Mouse (Mus musculus) embryonic facial prominence, embryonic 15.5 days (tissue): Measurements from ENCODE around the gene Them7. TPM values are rescaled to one million over a fixed set of nuclear protein-coding genes. Genes with fewer than 3 reads are reported as not detected.

ENCODE experiments used
- ATAC-seq: fragments of 200-750 bp; cut with Nextera tagmentation; 2 replicates; pipeline ENCODE4 v1.8.0; 2017; ENCODE audit warnings: low read depth, moderate TSS enrichment; ENCODE audit not compliant: insufficient number of reproducible peaks, low FRiP score, low TSS enrichment
- H3K27ac ChIP-seq: fragments of 300-500 bp; sonication (generic); replicated peaks from 2 replicates; pipeline ENCODE4 v1.5.1; 2015; ENCODE audit warnings: mild to moderate bottlenecking, inconsistent platforms
- H3K27me3 ChIP-seq: fragments of 300-500 bp; sonication (generic); 2 replicates; pipeline ENCODE4 v1.6.1; 2015; ENCODE audit warnings: inconsistent platforms
- H3K36me3 ChIP-seq: fragments of 300-500 bp; sonication (generic); 2 replicates; pipeline ENCODE4 v1.6.1; 2015; ENCODE audit warnings: mild to moderate bottlenecking, inconsistent platforms
- H3K4me1 ChIP-seq: fragments of 300-500 bp; sonication (generic); 2 replicates; pipeline ENCODE4 v1.6.1; 2015; ENCODE audit warnings: inconsistent platforms
- H3K4me2 ChIP-seq: fragments of 300-500 bp; sonication (generic); replicated peaks from 2 replicates; pipeline ENCODE4 v1.6.1; 2015; ENCODE audit warnings: mild to moderate bottlenecking, inconsistent platforms
- H3K4me3 ChIP-seq: fragments of 300-500 bp; sonication (generic); replicated peaks from 2 replicates; pipeline ENCODE4 v1.5.1; 2015; ENCODE audit warnings: mild to moderate bottlenecking, inconsistent platforms
- H3K9ac ChIP-seq: fragments of 300-500 bp; sonication (generic); 2 replicates; pipeline ENCODE4 v1.6.1; 2015; ENCODE audit warnings: inconsistent platforms
- H3K9me3 ChIP-seq: fragments of 300-500 bp; sonication (generic); replicated peaks from 2 replicates; pipeline ENCODE4 v1.6.1; 2016; ENCODE audit warnings: inconsistent platforms
- WGBS: fragments of 180-500 bp; shearing (Covaris S2); methylation state at CpG from one replicate; pipeline ENCODE4 v1.1.7; 2015; 5-methylcytosine and 5-hydroxymethylcytosine counted together
- polyA plus RNA-seq: library from polyadenylated mRNA; unstranded; fragments of >200 nt; fragmentation: Nextera tagmentation; extraction: Ambion mirVana; gene quantifications from 2 replicates; pipeline ENCODE4 v1.2.1, GENCODE M21; 2015

Them7 gene
- polyA plus RNA-seq = 0.25 and 0.48 TPM in 2 replicates

DNA sequence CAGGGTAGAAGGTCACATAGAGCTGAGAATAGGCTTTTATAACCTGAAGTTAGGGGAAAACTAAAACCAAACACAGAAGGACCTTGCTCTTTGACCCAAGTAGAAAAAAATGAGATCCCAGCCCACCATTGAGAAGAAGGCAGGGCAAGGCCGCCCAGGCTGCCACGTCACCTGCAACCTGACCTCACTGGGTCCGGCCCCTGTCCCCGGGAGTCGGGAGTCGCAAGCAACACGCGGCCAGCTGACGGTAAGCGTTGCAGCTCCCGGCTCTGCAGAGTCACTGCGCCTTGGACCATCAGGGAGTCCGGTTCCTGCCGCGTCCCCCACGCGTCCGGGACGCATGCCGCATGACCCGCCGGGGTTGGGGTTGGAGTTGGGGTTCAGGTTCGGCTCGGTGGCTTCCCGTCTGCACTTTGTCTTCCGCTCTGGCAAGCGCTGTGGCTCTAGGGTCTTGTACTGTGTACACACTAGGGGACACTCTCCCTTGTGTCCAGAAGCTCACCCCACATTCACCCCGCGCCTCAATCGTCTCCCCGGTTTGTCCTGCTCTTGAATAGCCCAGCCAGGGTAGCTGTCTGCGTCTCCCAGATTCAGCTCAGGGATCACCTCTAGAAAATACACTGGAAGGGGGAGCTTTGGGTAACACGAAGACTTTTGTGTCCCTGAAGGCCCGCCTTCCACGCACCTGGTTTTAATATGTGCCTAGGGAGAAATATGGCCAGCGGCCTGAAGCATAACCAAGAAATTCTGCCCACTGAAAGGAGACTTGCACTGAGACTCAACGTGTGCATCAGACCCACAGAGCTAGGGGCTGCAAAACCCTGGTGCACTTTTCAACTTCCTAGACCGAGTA lies at the start of gene Them7:
TSS of gene Them7 (plus strand) at position 187 of the 853 bp plus-strand sequence.
- peaks cover 45% of the 10 kb centered on the region for H3K27me3 ChIP-seq
- no peak within 1 kb of the TSS for H3K9ac ChIP-seq
- no peaks in the 10 kb centered on the region for H3K9me3 ChIP-seq
- no peaks in the 10 kb centered on the region for H3K36me3 ChIP-seq
- H3K4me3 ChIP-seq = peak within 1 kb of the TSS; percentile 39
- 3% methylated on average over 38 of the region's 38 CpGs for WGBS
- peaks cover 15% of the 10 kb centered on the region for H3K4me1 ChIP-seq
- no peak within 1 kb of the TSS for H3K27ac ChIP-seq
- peak within 1 kb of the TSS; percentile 61 for H3K4me2 ChIP-seq
- ATAC-seq = no peak

GRCm38 (mm10) chr2:105178871-105179270 lies 45.2 kb upstream of the Them7 start:
- Histone ChIP-seq H3K27me3 (no peaks in the 10 kb centered on the region), H3K27ac (no peak overlapping the region), H3K9ac (no peak overlapping the region), H3K9me3 (no peaks in the 10 kb centered on the region), H3K36me3 (no peaks in the 10 kb centered on the region), H3K4me1 (no peaks in the 10 kb centered on the region), H3K4me2 (no peak overlapping the region), H3K4me3 (no peak overlapping the region)
- 86% methylated on average over 12 of the region's 12 CpGs for WGBS
- ATAC-seq = no peak

DNA sequence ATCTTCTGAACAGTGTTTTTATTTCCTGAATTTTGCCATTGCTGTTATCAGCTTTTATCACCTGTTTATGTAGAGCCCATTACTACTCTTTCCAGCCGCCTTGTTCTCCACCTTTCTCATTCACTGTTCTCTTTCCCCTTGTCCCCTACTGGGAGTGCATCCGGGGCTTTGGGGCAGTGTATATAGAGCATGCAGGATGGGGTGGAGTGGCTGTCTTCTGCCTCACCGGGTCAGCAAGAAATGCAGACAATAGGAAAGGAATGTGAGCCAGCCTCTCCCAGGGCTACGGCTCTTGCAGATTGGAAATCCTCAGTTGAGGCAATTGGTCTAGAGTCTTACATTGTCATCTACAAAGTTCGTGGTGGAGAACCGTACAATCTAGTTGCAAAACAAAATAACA lies 41.6 kb upstream of the Them7 start:
- H3K9me3 ChIP-seq = no peaks in the 10 kb centered on the region
- no peak overlapping the region for H3K9ac ChIP-seq
- no peak for ATAC-seq
- no peaks in the 10 kb centered on the region for H3K36me3 ChIP-seq
- no peak overlapping the region for H3K4me2 ChIP-seq
- no peaks in the 10 kb centered on the region for H3K4me1 ChIP-seq
- H3K27me3 ChIP-seq = 0 out of 2 replicates have a peak, but pooled peaks cover 3% of the 10 kb centered on the region
- WGBS = 44% methylated on average over 6 of the region's 6 CpGs
- no peak overlapping the region for H3K27ac ChIP-seq
- H3K4me3 ChIP-seq = no peak overlapping the region

DNA sequence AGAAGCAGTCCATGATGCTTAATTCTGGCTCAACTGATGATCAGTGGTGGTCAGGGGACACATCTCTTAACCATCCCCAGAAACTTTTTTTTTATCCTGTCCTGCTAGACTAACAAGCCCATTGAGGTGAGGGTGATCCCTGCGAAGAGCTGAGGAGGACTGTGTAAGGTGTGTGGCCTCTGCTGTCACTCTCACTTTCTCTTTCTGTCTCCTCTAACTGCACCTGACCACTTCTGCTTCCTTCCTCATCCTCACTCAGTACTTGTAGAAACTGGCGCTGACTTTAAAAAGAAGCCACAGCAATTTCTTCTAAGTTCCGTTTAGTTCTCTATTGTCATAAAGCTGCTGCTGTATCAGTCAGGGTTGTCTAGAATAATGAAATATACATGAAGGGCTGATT lies 39.0 kb upstream of the Them7 start:
- Histone ChIP-seq H3K4me1 (no peaks in the 10 kb centered on the region), H3K9ac (no peak overlapping the region), H3K27me3 (0 out of 2 replicates have a peak, but pooled peaks cover 3% of the 10 kb centered on the region), H3K9me3 (no peaks in the 10 kb centered on the region), H3K4me3 (no peak overlapping the region), H3K27ac (no peak overlapping the region), H3K36me3 (no peaks in the 10 kb centered on the region), H3K4me2 (no peak overlapping the region)
- WGBS = 80% methylated on average over 3 of the region's 3 CpGs
- no peak for ATAC-seq

DNA sequence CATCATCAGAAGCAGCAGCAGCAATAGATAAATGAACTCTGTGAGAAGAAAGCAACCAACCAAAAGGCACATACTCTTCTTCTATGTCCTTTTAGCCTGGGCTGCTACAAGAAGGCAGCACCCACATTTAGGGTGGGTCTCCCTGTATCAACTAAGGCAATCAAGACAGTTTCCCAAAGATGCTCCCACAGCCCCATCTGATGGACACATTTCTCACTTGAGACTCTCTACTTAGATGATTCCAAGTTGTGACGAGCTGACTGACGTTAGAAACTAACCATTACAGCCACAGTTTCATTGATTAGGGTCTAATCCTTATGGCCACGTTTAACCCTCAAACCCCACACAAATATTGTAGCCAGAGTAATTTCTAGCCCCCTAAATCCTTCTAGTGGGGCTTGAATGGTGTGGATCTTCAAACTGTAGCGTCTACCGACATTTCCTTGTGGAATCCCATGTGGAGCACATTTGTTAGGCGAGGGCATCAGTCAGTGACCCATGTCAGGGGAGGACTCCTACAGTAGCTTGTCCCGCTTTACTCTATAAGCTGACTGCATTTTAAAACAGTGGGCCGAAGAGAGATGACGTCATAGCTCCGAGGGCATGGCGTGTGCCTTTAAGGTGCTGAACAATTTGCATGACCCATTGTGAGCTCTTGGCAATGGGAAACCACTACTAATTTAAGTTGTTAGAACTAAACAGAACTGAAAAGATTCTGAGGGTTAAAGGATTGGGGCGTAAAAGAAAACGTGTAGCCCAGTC lies 38.2 kb upstream of the Them7 start:
- Histone ChIP-seq H3K4me3 (no peak overlapping the region), H3K4me1 (no peaks in the 10 kb centered on the region), H3K9me3 (no peaks in the 10 kb centered on the region), H3K4me2 (no peak overlapping the region), H3K36me3 (no peaks in the 10 kb centered on the region), H3K27me3 (0 out of 2 replicates have a peak, but pooled peaks cover 3% of the 10 kb centered on the region), H3K27ac (no peak overlapping the region), H3K9ac (no peak overlapping the region)
- 81% methylated on average over 13 of the region's 13 CpGs for WGBS
- ATAC-seq = no peak

- no peak overlapping the region for H3K9ac ChIP-seq
- H3K9me3 ChIP-seq = no peaks in the 10 kb centered on the region
- no peak overlapping the region for H3K4me3 ChIP-seq
- no peaks in the 10 kb centered on the region for H3K4me1 ChIP-seq
- H3K4me2 ChIP-seq = no peak overlapping the region
- H3K27me3 ChIP-seq = 0 out of 2 replicates have a peak, but pooled peaks cover 3% of the 10 kb centered on the region
- no peak for ATAC-seq
- H3K27ac ChIP-seq = no peak overlapping the region
- WGBS = 56% methylated on average over 5 of the region's 5 CpGs
- no peaks in the 10 kb centered on the region for H3K36me3 ChIP-seq
Measured at GRCm38 (mm10) chr2:105186591-105186990, 37.5 kb upstream of the Them7 start.

DNA sequence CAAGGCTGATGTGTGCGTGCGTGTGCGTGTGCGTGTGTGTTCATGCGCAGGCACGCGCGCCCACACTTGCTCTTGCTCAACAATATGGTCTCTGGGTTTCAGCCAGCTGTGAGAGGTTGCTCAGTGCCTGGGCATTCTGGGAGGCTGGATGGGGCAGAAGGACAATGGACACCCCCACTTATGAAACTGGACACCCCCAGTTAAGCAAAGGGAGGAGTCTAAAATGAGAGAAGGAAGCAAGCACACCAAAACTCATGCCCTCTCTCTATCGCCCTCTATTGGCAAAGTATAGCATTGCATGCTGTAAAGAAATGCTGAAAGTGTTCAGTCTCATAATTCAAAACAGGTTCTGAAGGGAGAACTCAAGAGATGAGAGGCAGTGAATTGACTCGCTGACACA lies 35.9 kb upstream of the Them7 start:
- H3K36me3 ChIP-seq = no peaks in the 10 kb centered on the region
- no peak overlapping the region for H3K4me2 ChIP-seq
- H3K9me3 ChIP-seq = no peaks in the 10 kb centered on the region
- no peak overlapping the region for H3K9ac ChIP-seq
- 75% methylated on average over 10 of the region's 10 CpGs for WGBS
- ATAC-seq = no peak
- no peaks in the 10 kb centered on the region for H3K4me1 ChIP-seq
- H3K27me3 ChIP-seq = 0 out of 2 replicates have a peak, but pooled peaks cover 3% of the 10 kb centered on the region
- H3K27ac ChIP-seq = no peak overlapping the region
- H3K4me3 ChIP-seq = no peak overlapping the region

GRCm38 (mm10) chr2:105189352-105189751 lies 34.8 kb upstream of the Them7 start:
- Histone ChIP-seq H3K4me3 (no peak overlapping the region), H3K27ac (no peak overlapping the region), H3K27me3 (0 out of 2 replicates have a peak, but pooled peaks cover 3% of the 10 kb centered on the region), H3K9ac (no peak overlapping the region), H3K4me1 (no peaks in the 10 kb centered on the region), H3K36me3 (no peaks in the 10 kb centered on the region), H3K4me2 (no peak overlapping the region), H3K9me3 (no peaks in the 10 kb centered on the region)
- ATAC-seq = no peak
- 33% methylated on average over 5 of the region's 5 CpGs for WGBS

- H3K36me3 ChIP-seq = no peaks in the 10 kb centered on the region
- WGBS = 21% methylated on average over 8 of the region's 8 CpGs
- H3K4me1 ChIP-seq = no peaks in the 10 kb centered on the region
- no peaks in the 10 kb centered on the region for H3K27me3 ChIP-seq
- ATAC-seq = no peak
- no peaks in the 10 kb centered on the region for H3K9me3 ChIP-seq
- no peak overlapping the region for H3K27ac ChIP-seq
- no peak overlapping the region for H3K9ac ChIP-seq
- H3K4me2 ChIP-seq = no peak overlapping the region
- H3K4me3 ChIP-seq = no peak overlapping the region
Measured at GRCm38 (mm10) chr2:105200152-105200551, 24.0 kb upstream of the Them7 start.

DNA sequence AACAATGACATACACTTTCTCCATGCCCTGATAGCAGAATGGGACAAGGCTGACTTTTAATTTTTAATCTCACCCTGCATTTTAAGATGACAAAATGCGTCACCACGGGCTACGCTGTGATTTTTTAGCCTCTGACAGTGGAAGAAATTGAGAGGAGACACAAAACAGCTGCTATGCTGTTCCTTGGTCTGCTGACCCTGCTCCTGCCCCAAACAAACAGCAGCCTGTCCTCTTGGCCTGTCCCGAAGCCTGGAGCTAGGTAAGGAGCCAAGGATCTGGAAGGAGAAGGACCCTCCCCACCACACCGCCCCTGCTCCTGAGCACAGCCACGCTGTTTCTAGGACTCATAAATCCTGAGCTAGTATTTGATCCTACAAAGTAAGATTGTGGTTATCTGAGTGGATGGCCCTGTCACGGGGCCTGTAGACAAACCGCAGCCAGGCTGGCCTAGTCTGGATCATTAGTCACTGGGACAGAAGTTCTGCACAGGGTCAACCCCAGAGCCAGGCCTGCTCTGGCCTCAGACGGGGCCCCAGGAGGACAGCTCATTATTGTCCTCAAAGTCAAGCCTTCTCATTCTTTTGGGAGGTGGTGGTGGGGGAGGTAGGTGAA lies 17.5 kb upstream of the Them7 start:
- no peaks in the 10 kb centered on the region for H3K9me3 ChIP-seq
- no peak overlapping the region for H3K4me3 ChIP-seq
- H3K4me2 ChIP-seq = no peak overlapping the region
- H3K27me3 ChIP-seq = no peaks in the 10 kb centered on the region
- WGBS = 74% methylated on average over 9 of the region's 9 CpGs
- ATAC-seq = no peak
- no peaks in the 10 kb centered on the region for H3K36me3 ChIP-seq
- no peaks in the 10 kb centered on the region for H3K4me1 ChIP-seq
- no peak overlapping the region for H3K9ac ChIP-seq
- H3K27ac ChIP-seq = no peak overlapping the region

DNA sequence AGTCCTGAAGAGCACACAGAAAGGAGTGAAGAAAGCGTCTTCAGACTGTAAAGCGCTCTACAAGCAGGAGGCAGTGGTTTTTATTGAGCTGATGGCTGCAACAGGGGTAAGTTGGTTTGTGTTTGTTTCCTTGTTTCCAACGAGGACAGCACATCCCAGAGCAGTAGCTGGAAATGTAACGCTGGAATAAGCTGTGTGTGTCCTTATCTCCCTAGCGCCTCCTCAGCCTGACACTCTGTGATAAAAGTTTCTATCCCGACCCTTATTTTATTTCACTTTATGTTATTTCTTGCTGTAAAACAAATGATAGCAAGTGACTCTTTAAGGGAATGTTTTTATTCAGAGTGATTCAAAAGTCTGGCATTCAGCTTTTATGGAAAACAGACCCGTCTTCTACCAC lies 11.3 kb upstream of the Them7 start:
- Histone ChIP-seq H3K36me3 (no peaks in the 10 kb centered on the region), H3K9me3 (no peaks in the 10 kb centered on the region), H3K27ac (no peak overlapping the region), H3K4me3 (no peak overlapping the region), H3K9ac (no peak overlapping the region), H3K4me1 (no peaks in the 10 kb centered on the region), H3K27me3 (no peaks in the 10 kb centered on the region), H3K4me2 (no peak overlapping the region)
- 63% methylated on average over 7 of the region's 7 CpGs for WGBS
- ATAC-seq = no peak
